Mouse (Mus musculus) mature B cell (primary cell): ENCODE measurements around the gene Porcn.

Source experiments
- in situ Hi-C: fragments of 300-500 bp; cut with MboI; formaldehyde crosslinking; loops from 2 replicates; pipeline ENCODE4 v1.14.3; 2019

Gene Porcn

GRCm38 (mm10) chrX:8206015-8206693 is at the start of gene Porcn:
Porcn (minus strand) TSS chrX:8206525.
- in situ Hi-C loops, result no loop called here

GRCm38 (mm10) chrX:8255807-8256206 is 49.5 kb upstream of the Porcn start:
- in situ Hi-C loops, result no loop called here

- in situ Hi-C loops, result no loop called here
These were observed 47.4 kb upstream of the Porcn start for GRCm38 (mm10) chrX:8253711-8254110.

GRCm38 (mm10) chrX:8252334-8253285 is 46.3 kb upstream of the Porcn start, which contains the start of gene Ftsj1:
Ftsj1 (minus strand) TSS chrX:8252406.
- in situ Hi-C loops, result no loop called here

- in situ Hi-C loops, result no loop called here
These were observed 45.5 kb upstream of the Porcn start for GRCm38 (mm10) chrX:8251789-8252333.

GRCm38 (mm10) chrX:8248542-8249120 is 42.3 kb upstream of the Porcn start:
- in situ Hi-C loops, result no loop called here

GRCm38 (mm10) chrX:8247680-8248079 is 41.4 kb upstream of the Porcn start:
- in situ Hi-C loops, result no loop called here

GRCm38 (mm10) chrX:8238804-8239395 is 32.6 kb upstream of the Porcn start:
- in situ Hi-C loops, result no loop called here

- in situ Hi-C loops, result no loop called here
These were observed 30.4 kb upstream of the Porcn start for GRCm38 (mm10) chrX:8236704-8237103.

- in situ Hi-C loops, result no loop called here
These were observed 27.3 kb upstream of the Porcn start for GRCm38 (mm10) chrX:8233602-8234001.

GRCm38 (mm10) chrX:8230272-8230671 is 23.9 kb upstream of the Porcn start:
- in situ Hi-C loops, result no loop called here

- in situ Hi-C loops, result no loop called here
These were observed 17.1 kb upstream of the Porcn start for GRCm38 (mm10) chrX:8223473-8223872.

- in situ Hi-C loops, result no loop called here
These were observed 16.5 kb upstream of the Porcn start for GRCm38 (mm10) chrX:8222678-8223421.

- in situ Hi-C loops, result no loop called here
These were observed 16.0 kb upstream of the Porcn start for GRCm38 (mm10) chrX:8222296-8222677.

GRCm38 (mm10) chrX:8219651-8220050 is 13.3 kb upstream of the Porcn start:
- in situ Hi-C loops, result no loop called here

GRCm38 (mm10) chrX:8218114-8218513 is 11.8 kb upstream of the Porcn start:
- in situ Hi-C loops, result no loop called here

GRCm38 (mm10) chrX:8217383-8217782 is 11.1 kb upstream of the Porcn start:
- in situ Hi-C loops, result no loop called here

GRCm38 (mm10) chrX:8211490-8212207 is 5.3 kb upstream of the Porcn start:
- in situ Hi-C loops, result no loop called here

GRCm38 (mm10) chrX:8209720-8210119 is 3.4 kb upstream of the Porcn start:
- in situ Hi-C loops, result no loop called here

GRCm38 (mm10) chrX:8207224-8207623 is 899 bp upstream of the Porcn start:
- in situ Hi-C loops, result no loop called here
